ENCODE assay signal across 32 mouse cellular contexts in the genomic region with DNA sequence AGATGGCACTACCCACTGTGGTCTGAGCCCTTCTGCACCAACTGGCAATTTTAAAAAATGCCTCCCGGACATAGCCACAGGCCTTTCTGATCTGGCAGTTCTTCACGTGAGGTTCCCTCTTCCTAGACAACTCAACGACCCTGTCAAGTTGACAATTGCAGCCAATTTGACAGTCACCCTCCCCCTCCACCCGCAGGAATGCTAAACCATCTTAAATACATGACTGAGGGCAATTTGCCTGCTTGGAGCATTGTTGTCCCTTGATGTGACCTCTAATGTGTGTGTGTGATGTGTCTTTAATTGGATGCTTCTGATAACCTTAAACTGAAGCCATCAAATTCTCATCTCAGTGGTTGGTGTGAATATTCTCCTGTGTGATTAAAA. TPM values are rescaled to one million over a fixed set of nuclear protein-coding genes. Genes with fewer than 3 reads are reported as not detected.
DNase-seq lines count a peak whose midpoint lies in the region; ATAC-seq lines count a peak whose summit lies in the region.
"Had no signal": no experiment of that assay in that cellular context is flagged by ENCODE, and none has a peak within 500 bp of the region (broad histone marks: within the 10 kb centered on the region; RNA-seq: fewer than 3 reads in every experiment).

No protein-coding gene starts in this region.

- no peak overlapping the region for H3K4me3 ChIP-seq in heart, embryonic 10.5 days
- no peak overlapping the region for H3K4me3 ChIP-seq in heart, embryonic 15.5 days
- H3K4me3 ChIP-seq in embryonic facial prominence, embryonic 14.5 days (ENCODE audit: low read depth, low read length) = no peak overlapping the region
- H3K4me3 ChIP-seq: embryonic facial prominence, embryonic 12.5 days; erythroblast, embryonic 14.5 days; gastrocnemius, adult 2 months; liver, embryonic 15.5 days; neural tube, embryonic 15.5 days had no signal

- no peaks in the 10 kb centered on the region for H3K9me3 ChIP-seq in heart, embryonic 10.5 days
- no peaks in the 10 kb centered on the region for H3K9me3 ChIP-seq in heart, embryonic 15.5 days (replicated peaks)
- H3K9me3 ChIP-seq in embryonic facial prominence, embryonic 14.5 days (ENCODE audit: control insufficient read depth, low read length) = no peaks in the 10 kb centered on the region
- H3K9me3 ChIP-seq: embryonic facial prominence, embryonic 12.5 days; liver, embryonic 15.5 days; neural tube, embryonic 15.5 days had no signal

- peak overlapping the region; percentile 30 for H3K4me2 ChIP-seq in heart, embryonic 15.5 days
- H3K4me2 ChIP-seq in embryonic facial prominence, embryonic 14.5 days (ENCODE audit: low read depth, low read length) = no peak overlapping the region
- H3K4me2 ChIP-seq: embryonic facial prominence, embryonic 12.5 days; hindbrain, embryonic 14.5 days; liver, embryonic 15.5 days; lung, embryonic 14.5 days; neural tube, embryonic 15.5 days had no signal

- H3K36me3 ChIP-seq in heart, embryonic 10.5 days = no peaks in the 10 kb centered on the region
- H3K36me3 ChIP-seq in heart, embryonic 15.5 days = no peaks in the 10 kb centered on the region
- H3K36me3 ChIP-seq in embryonic facial prominence, embryonic 14.5 days (ENCODE audit: control insufficient read depth, insufficient read depth, low read length) = no peaks in the 10 kb centered on the region
- H3K36me3 ChIP-seq: embryonic facial prominence, embryonic 12.5 days; liver, embryonic 15.5 days; neural tube, embryonic 15.5 days had no signal

- WGBS in heart, embryonic 10.5 days = 26% methylated on average over 4 of the region's 4 CpGs
- 21% methylated on average over 4 of the region's 4 CpGs for WGBS in heart, embryonic 15.5 days
- WGBS in embryonic facial prominence, embryonic 14.5 days = 39% methylated on average over 4 of the region's 4 CpGs

- peak; percentile 75 for DNase-seq in heart, embryonic 10.5 days (ENCODE audit: low spot score)
- DNase-seq in heart, postnatal 36 days = no peak
- no peak for DNase-seq in heart, postnatal 14 days
- DNase-seq in embryonic facial prominence, embryonic 14.5 days (ENCODE audit: low spot score) = peak; percentile 39
- DNase-seq in retina, postnatal 1 day = peak; percentile 72
- no peak for DNase-seq in cerebellum, adult 11 months
- DNase-seq: adrenal gland, adult 2 months; adrenal gland, postnatal 36 days; cerebellum, adult 9-10 months; gastrocnemius, adult 2 months; gastrocnemius, postnatal 36 days; kidney, adult 9 months; kidney, postnatal 10 days; liver; lung, embryonic 14.5 days; lung, postnatal 14 days; midbrain, embryonic 14.5 days; right cerebral cortex, adult 18-20 months; spleen, adult 18-20 months; thymus, postnatal 14 days had no signal

- H3K27ac ChIP-seq in heart, embryonic 10.5 days = peak overlapping the region; percentile 83
- peak overlapping the region; percentile 84 for H3K27ac ChIP-seq in heart, embryonic 15.5 days
- H3K27ac ChIP-seq in embryonic facial prominence, embryonic 14.5 days (replicated peaks; ENCODE audit: low read depth, low read length) = no peak overlapping the region
- H3K27ac ChIP-seq: embryonic facial prominence, embryonic 12.5 days; gastrocnemius, adult 2 months; hindbrain, embryonic 14.5 days; liver, embryonic 15.5 days; neural tube, embryonic 15.5 days had no signal

- no peak overlapping the region for H3K9ac ChIP-seq in heart, embryonic 15.5 days
- no peak overlapping the region for H3K9ac ChIP-seq in embryonic facial prominence, embryonic 14.5 days (ENCODE audit: low read depth, low read length)
- H3K9ac ChIP-seq: embryonic facial prominence, embryonic 12.5 days; hindbrain, embryonic 14.5 days; liver, embryonic 15.5 days; lung, embryonic 14.5 days; neural tube, embryonic 15.5 days had no signal

- intact Hi-C loops in heart, postnatal 36 days (cut with DNase I) = loop anchor here (5.0 kb wide), 1 partner anchor 89 kb away; no protein-coding TSS in a partner anchor
- intact Hi-C loops in heart, postnatal 14 days (cut with DNase I) = no loop called here

- no peak for ATAC-seq in heart, embryonic 15.5 days (replicated peaks; ENCODE audit: insufficient number of reproducible peaks, insufficient read depth, low FRiP score, low read depth)
- no peak for ATAC-seq in embryonic facial prominence, embryonic 14.5 days (ENCODE audit: low read depth)
- ATAC-seq: forebrain, embryonic 16.5 days; intestine, postnatal 0 days had no signal

- H3K4me1 ChIP-seq in heart, embryonic 10.5 days = peaks cover 81% of the 10 kb centered on the region
- H3K4me1 ChIP-seq in heart, embryonic 15.5 days (replicated peaks) = peaks cover 68% of the 10 kb centered on the region
- peaks cover 9% of the 10 kb centered on the region; the same call in 1 of the 2 replicates for H3K4me1 ChIP-seq in embryonic facial prominence, embryonic 14.5 days (ENCODE audit: control insufficient read depth, insufficient read depth, low read length)
- H3K4me1 ChIP-seq: embryonic facial prominence, embryonic 12.5 days; liver, embryonic 15.5 days had no signal

- H3K27me3 ChIP-seq in heart, embryonic 10.5 days (ENCODE audit: insufficient read depth, poor library complexity, severe bottlenecking) = no peaks in the 10 kb centered on the region
- no peaks in the 10 kb centered on the region for H3K27me3 ChIP-seq in heart, embryonic 15.5 days
- H3K27me3 ChIP-seq in embryonic facial prominence, embryonic 14.5 days (replicated peaks; ENCODE audit: control insufficient read depth, insufficient read depth, low read length) = no peaks in the 10 kb centered on the region
- H3K27me3 ChIP-seq: embryonic facial prominence, embryonic 12.5 days; liver, embryonic 15.5 days; neural tube, embryonic 15.5 days had no signal

RNA-seq across cellular contexts. Expression of gene Lpar3, which starts 55.3 kb away (rescaled TPM):
- polyA plus RNA-seq in heart, embryonic 10.5 days (2016; fragmentation: Nextera tagmentation; extraction: Ambion mirVana) = 27.0 and 50.0 TPM in 2 replicates
- under 1 TPM; 0.24 to 0.28 TPM for total RNA-seq in heart, postnatal 36 days (2021)
- polyA plus RNA-seq in heart, embryonic 15.5 days (2015; fragmentation: Nextera tagmentation; extraction: Ambion mirVana) = 35.1 and 40.7 TPM in 2 replicates
- total RNA-seq in heart, postnatal 14 days (2021) = 1 to 10 TPM; 1.0 to 1.1 TPM
- polyA plus RNA-seq in embryonic facial prominence, embryonic 14.5 days (2014; fragmentation: Nextera tagmentation; extraction: Ambion mirVana) = 2.5 and 5.0 TPM in 2 replicates
- total RNA-seq: common myeloid progenitor, adult 5-6 weeks; hematopoietic stem cell, adult 5-6 weeks; monocyte, adult 5-6 weeks had no signal
- polyA plus RNA-seq: activated CD4-positive, CD25-positive, alpha-beta regulatory T cell, adult 4 months had no signal

Comparison
In these comparisons a context has a peak if more than half of its experiments do, and no peak if none do; other contexts are left out.
1. DNase-seq: peak in heart, embryonic 10.5 days (single experiment), embryonic facial prominence, embryonic 14.5 days (single experiment) and retina, postnatal 1 day (single experiment); none in heart, postnatal 36 days (0 of 2), heart, postnatal 14 days (0 of 2) and cerebellum, adult 11 months (single experiment).